Mouse (Mus musculus) B cell, adult 62 days (primary cell): Measurements from ENCODE around the gene Dnajc5g. TPM values are rescaled to one million over a fixed set of nuclear protein-coding genes. Genes with fewer than 3 reads are reported as not detected.

ENCODE experiments used
- total RNA-seq: library from RNA; stranded (reverse); gene quantifications from 4 replicates; pipeline ENCODE4 v1.2.4, GENCODE M21; 2023

Gene Dnajc5g
- total RNA-seq = not detected in 4 replicates

DNA sequence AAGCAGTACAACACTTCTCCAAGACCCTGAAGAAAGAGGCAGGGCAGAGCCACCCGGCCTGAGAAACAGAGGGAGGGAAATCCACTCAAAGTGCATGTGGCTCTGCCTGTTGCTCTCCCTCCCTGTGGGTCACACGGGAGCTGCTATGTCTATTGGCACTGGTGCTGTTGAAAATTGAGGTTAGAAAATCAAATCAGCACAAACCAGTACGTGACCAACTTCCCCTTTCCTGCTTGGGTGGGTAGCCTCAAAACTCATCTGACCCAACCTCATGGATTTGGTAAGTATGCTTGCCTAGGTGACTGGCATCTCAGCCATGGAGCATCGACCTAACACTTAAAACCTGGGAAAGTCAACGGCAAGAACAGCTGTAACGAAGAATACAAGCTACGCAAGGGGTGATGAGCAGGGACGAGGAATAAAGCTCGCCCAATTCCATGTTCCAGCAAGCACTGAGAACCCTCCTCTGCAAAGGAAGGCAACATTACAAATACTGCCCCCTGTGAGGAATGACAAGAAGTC, at the start of gene Dnajc5g:
Dnajc5g (plus strand) TSS at position 472 of the 522 bp plus-strand sequence.

DNA sequence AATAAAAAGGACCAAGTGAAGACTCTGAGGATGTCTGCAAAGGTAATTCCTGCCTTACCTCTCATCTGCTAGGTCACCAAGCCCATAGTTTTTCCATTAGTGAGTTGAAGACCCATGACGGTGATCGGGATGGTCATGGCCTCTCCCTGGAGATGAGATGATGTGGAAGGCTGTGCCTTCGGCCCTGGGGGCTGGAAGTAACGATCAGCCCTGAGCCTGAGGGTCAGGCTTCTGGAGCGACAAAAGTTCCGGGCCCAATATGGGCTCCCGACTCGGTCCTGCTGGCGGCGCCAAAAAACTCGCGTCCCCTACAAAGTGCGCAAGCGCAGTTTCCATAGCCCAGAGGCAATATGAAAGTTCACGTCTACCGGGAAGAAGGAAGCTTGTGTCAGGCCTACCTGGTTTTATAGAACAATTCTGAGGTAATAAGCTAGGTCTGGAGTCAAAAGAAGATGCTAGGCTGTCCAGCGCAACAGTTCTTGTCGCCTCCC, 2.0 kb downstream of the Dnajc5g start, which contains the start of gene Slc30a3:
Slc30a3 (minus strand) TSS at position 238 of the 491 bp plus-strand sequence.

DNA sequence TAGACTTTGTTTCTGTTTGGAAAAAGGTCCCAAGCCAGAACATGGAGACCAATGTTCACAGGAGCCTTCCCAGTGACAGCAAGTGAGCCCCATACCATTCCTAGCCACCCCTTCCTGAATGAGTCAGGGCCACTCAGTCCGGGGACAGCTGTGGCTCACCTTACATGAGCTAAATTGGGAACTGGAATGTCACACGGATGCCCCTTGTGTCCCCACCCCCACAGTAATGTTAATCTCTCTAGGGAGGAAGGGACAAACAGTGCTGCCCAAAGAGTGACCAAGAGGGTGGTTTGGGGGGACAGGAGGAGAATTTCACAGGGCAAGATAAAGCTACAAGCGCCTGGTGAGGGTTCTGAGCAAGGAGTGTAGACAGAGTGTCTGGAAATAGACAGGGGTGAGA, 10.3 kb downstream of the Dnajc5g start, which contains the start of gene Trim54:
Trim54 (plus strand) TSS at position 359 of the 400 bp plus-strand sequence.

DNA sequence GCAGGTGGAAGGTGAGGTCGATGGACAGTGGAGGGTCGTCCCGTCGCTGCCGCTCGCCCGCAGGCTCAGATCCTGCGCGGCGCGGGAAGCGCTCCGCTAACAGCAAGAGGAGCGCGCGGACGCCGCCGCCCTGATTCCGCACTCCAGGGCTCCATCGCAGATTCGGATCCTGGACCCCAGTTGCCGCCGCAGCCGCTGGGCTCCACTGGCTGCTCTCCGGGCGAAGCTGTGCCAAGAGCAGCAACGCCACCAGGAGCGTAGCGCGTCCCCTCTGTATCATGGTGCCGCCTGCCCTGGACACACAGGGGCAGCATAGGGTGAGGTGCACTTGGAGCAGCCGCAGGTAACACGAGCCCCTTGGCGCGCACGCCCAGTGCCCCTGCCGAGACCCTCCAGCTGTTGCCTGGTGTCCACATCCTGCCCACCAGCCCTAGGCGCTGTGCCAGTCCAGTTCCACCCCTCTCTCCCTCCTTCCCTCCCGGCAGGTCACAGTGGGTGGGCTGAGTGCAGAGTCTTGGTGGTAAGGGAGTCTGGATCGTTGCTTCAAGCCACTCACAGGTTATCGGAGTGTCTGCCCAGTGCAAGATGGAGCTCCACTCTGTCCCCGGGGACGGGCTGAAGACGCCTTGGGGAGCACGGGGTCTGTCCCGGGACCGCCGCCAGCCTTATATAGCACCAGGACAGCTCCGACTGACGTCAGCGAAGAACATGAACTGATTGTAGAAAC, 32.3 kb downstream of the Dnajc5g start, which contains the start of gene Ucn:
Ucn (minus strand) TSS at position 589 of the 727 bp plus-strand sequence.

DNA sequence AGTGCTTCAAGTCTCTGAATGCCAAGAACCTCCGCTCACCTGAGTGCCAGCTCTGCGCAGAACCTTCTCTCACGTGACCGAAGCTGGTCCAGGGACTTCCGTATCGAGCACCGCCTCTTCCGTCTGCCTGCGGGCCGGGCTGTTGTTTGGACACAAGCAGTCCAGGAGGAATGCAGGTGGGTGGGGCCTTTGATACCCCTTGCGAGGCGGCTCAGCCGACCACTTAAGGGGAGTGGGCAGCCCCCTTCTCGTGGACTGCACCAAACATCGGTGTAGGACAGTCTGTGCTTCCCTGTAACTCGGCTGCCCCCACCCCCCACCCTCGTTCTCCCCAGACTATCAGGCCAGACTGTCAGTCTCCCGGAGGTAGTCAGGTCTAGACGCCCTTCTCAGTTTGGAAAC, 48.1 kb downstream of the Dnajc5g start, which contains the start of gene Mpv17:
Mpv17 (minus strand) TSS at position 100 of the 402 bp plus-strand sequence.

Other genes with a start within 250 kb of the Dnajc5g start
- 39.0 to 46.1 TPM (median 42.0 TPM) in 4 replicates for gene Tmem214, start 238.3 kb upstream of the Dnajc5g start, total RNA-seq
- gene Agbl5, start 217.6 kb upstream of the Dnajc5g start, total RNA-seq = 16.2 to 22.5 TPM (median 17.8 TPM) in 4 replicates
- gene Ost4, start 198.5 kb upstream of the Dnajc5g start, total RNA-seq = 162 to 189 TPM (median 174 TPM) in 4 replicates
- 0.72 to 1.4 TPM (median 1.0 TPM) in 4 replicates for gene Emilin1, start 192.9 kb upstream of the Dnajc5g start, total RNA-seq
- 10.8 to 17.2 TPM (median 15.1 TPM) in 4 replicates for gene Khk, start 184.9 kb upstream of the Dnajc5g start, total RNA-seq
- gene Cgref1, start 160.7 kb upstream of the Dnajc5g start, total RNA-seq = not detected in 4 replicates
- gene Preb, start 145.9 kb upstream of the Dnajc5g start, total RNA-seq = 172 to 183 TPM (median 175 TPM) in 4 replicates
- not detected in 4 replicates for gene Tcf23, start 137.6 kb upstream of the Dnajc5g start, total RNA-seq
- 37.9 to 46.1 TPM (median 41.7 TPM) in 4 replicates for gene Atraid, start 58.0 kb upstream of the Dnajc5g start, total RNA-seq
- 7.6 to 20.0 TPM (median 10.9 TPM) in 4 replicates for gene Slc5a6, start 57.4 kb upstream of the Dnajc5g start, total RNA-seq
- 54.8 to 65.9 TPM (median 59.3 TPM) in 4 replicates for gene Cad, start 51.5 kb upstream of the Dnajc5g start, total RNA-seq
- gene Slc30a3, start 2.0 kb downstream of the Dnajc5g start, total RNA-seq = 0.25 to 0.92 TPM (median 0.47 TPM) in 4 replicates
- not detected in 4 replicates for gene Trim54, start 10.4 kb downstream of the Dnajc5g start, total RNA-seq
- not detected in 4 replicates for gene Ucn, start 32.5 kb downstream of the Dnajc5g start, total RNA-seq
- 17.5 to 21.4 TPM (median 20.8 TPM) in 4 replicates for gene Mpv17, start 48.0 kb downstream of the Dnajc5g start, total RNA-seq
- gene Gm29609, start 73.6 kb downstream of the Dnajc5g start, total RNA-seq = 3.7 to 7.9 TPM (median 4.9 TPM) in 4 replicates
- gene Gtf3c2, start 73.9 kb downstream of the Dnajc5g start, total RNA-seq = 190 to 210 TPM (median 197 TPM) in 4 replicates
- gene Snx17, start 86.9 kb downstream of the Dnajc5g start, total RNA-seq = 76.6 to 85.0 TPM (median 80.1 TPM) in 4 replicates
- 35.8 to 48.8 TPM (median 48.1 TPM) in 4 replicates for gene Eif2b4, start 87.1 kb downstream of the Dnajc5g start, total RNA-seq
- 63.4 to 83.9 TPM (median 65.2 TPM) in 4 replicates for gene Zfp513, start 96.0 kb downstream of the Dnajc5g start, total RNA-seq
- 155 to 180 TPM (median 177 TPM) in 4 replicates for gene Ppm1g, start 114.4 kb downstream of the Dnajc5g start, total RNA-seq
- 324 to 366 TPM (median 340 TPM) in 4 replicates for gene Nrbp1, start 134.6 kb downstream of the Dnajc5g start, total RNA-seq
- 1.2 TPM in 1 of 4 replicates, not detected in the others for gene Gm9970, start 134.9 kb downstream of the Dnajc5g start, total RNA-seq
- gene Krtcap3, start 145.4 kb downstream of the Dnajc5g start, total RNA-seq = 24.6 to 30.6 TPM (median 28.6 TPM) in 4 replicates
- gene Ift172, start 184.8 kb downstream of the Dnajc5g start, total RNA-seq = 35.4 to 45.0 TPM (median 40.9 TPM) in 4 replicates
- gene Fndc4, start 189.8 kb downstream of the Dnajc5g start, total RNA-seq = 0.63 to 3.9 TPM (median 1.9 TPM) in 4 replicates
- gene Gckr, start 191.2 kb downstream of the Dnajc5g start, total RNA-seq = 0.24 TPM in 1 of 4 replicates, not detected in the others